Mouse (Mus musculus): ENCODE results near the gene Gm17018.

GRCm38 (mm10) chr19:45575632-45576001, 15.2 kb downstream of the Gm17018 start:
- no peak for TF ChIP-seq CTCF (IDR thresholded peaks at IDR 0.05; ENCODE audit: low read depth, low read length)
- no peak for TF ChIP-seq POLR2A (IDR thresholded peaks at IDR 0.05; ENCODE audit: extremely low read depth, insufficient read depth, low read length)

Measured in liver, adult 2 months (tissue).